Mouse (Mus musculus) adrenal gland, postnatal 0 days (tissue): Measurements from ENCODE around the gene Gm15155. TPM values are rescaled to one million over a fixed set of nuclear protein-coding genes. Genes with fewer than 3 reads are reported as not detected.

ENCODE experiments used
- polyA plus RNA-seq: library from polyadenylated mRNA; unstranded; fragments of >200 nt; fragmentation: Nextera tagmentation; extraction: Ambion mirVana; gene quantifications from 2 replicates; pipeline ENCODE4 v1.2.1, GENCODE M21; 2015

Gene Gm15155
- polyA plus RNA-seq = not detected in 2 replicates

GRCm38 (mm10) chrX:155624341-155624841 lies at the start of gene Gm15155:
Gene Gm15155, plus strand, starts transcription at chrX:155624741.

GRCm38 (mm10) chrX:155623701-155624281 lies 750 bp upstream of the Gm15155 start, which contains the start of gene Ptchd1:
Gene Ptchd1, minus strand, starts transcription at chrX:155623814.

Other genes starting within 250 kb of the Gm15155 start
- gene Ptchd1, start 927 bp upstream of the Gm15155 start, polyA plus RNA-seq = 1.8 and 4.6 TPM in 2 replicates